Mouse (Mus musculus) liver, postnatal 0 days (tissue): Measurements from ENCODE around the gene Cpeb2.

Source experiments
- CTCF ChIP-seq: sonication (generic); IDR thresholded peaks from 2 replicates; pipeline ENCODE4 v1.5.1; 2016; ENCODE audit warnings: antibody characterized with exemption, low read depth
- EP300 ChIP-seq: IDR thresholded peaks from 2 replicates; pipeline ENCODE4 v1.6.1; 2016; ENCODE audit warnings: antibody characterized with exemption, low read depth, mild to moderate bottlenecking

- no peak for TF ChIP-seq CTCF
- no peak for TF ChIP-seq EP300
Measured at GRCm38 (mm10) chr5:43226160-43226559, 6.8 kb upstream of the Cpeb2 start.
